In the genomic region with DNA sequence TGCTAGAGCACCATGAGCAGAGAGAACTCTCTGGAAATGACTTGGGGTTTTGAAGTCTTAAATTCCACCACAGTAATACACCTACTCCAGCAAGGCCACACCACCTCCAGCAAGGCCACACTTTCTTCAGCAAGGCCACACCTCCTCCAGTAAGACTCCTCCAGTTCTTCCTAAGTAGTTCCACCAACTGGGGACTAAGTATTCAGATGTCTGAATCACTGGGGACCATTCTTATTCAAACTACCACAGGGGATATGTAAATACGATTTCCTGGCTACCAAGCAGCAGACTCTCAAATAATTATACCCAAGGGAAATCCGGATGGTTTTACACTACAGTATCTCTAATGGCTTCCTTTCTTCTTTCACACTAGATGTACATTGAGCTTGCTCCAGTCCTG, we compare ENCODE assay signal across 34 mouse cellular contexts.
"Had no signal": no experiment of that assay in that cellular context is flagged by ENCODE, and none has a peak within 500 bp of the region (broad histone marks: within the 10 kb centered on the region; RNA-seq: fewer than 3 reads in every experiment).

No protein-coding gene starts in this region.

- H3K4me1 ChIP-seq: heart, embryonic 10.5 days; heart, embryonic 12.5 days; heart, embryonic 13.5 days; heart, embryonic 15.5 days; hindbrain, embryonic 10.5 days; hindbrain, embryonic 12.5 days; hindbrain, embryonic 13.5 days; hindbrain, embryonic 15.5 days; intestine, embryonic 15.5 days; kidney, embryonic 15.5 days had no signal

- H3K36me3 ChIP-seq: heart, embryonic 10.5 days; heart, embryonic 12.5 days; heart, embryonic 13.5 days; heart, embryonic 15.5 days; hindbrain, embryonic 10.5 days; hindbrain, embryonic 12.5 days; hindbrain, embryonic 13.5 days; hindbrain, embryonic 15.5 days; intestine, embryonic 15.5 days; kidney, embryonic 15.5 days had no signal

- H3K27me3 ChIP-seq: heart, embryonic 12.5 days; heart, embryonic 13.5 days; heart, embryonic 15.5 days; hindbrain, embryonic 12.5 days; hindbrain, embryonic 13.5 days; hindbrain, embryonic 15.5 days; intestine, embryonic 15.5 days; kidney, embryonic 15.5 days had no signal

- H3K4me3 ChIP-seq: heart, embryonic 10.5 days; heart, embryonic 12.5 days; heart, embryonic 13.5 days; heart, embryonic 15.5 days; hindbrain, embryonic 10.5 days; hindbrain, embryonic 12.5 days; hindbrain, embryonic 13.5 days; hindbrain, embryonic 15.5 days; intestine, embryonic 15.5 days; kidney, embryonic 15.5 days; layer of hippocampus, adult 2 months; left cerebral cortex, adult 2 months had no signal

- H3K9ac ChIP-seq: heart, embryonic 12.5 days; heart, embryonic 13.5 days; heart, embryonic 15.5 days; hindbrain, embryonic 12.5 days; hindbrain, embryonic 13.5 days; hindbrain, embryonic 14.5 days; hindbrain, embryonic 15.5 days; intestine, embryonic 15.5 days; kidney, embryonic 15.5 days had no signal

- DNase-seq: heart, postnatal 10 days; heart, postnatal 14 days; heart, postnatal 36 days; heart, postnatal 4 days; kidney, adult 11 months; kidney, adult 18-20 months; kidney, adult 2 months; kidney, adult 8-10 months; kidney, adult 9 months; kidney, postnatal 10 days; kidney, postnatal 14 days; kidney, postnatal 25 days; kidney, postnatal 36 days; kidney, postnatal 4 days; layer of hippocampus, postnatal 36 days had no signal

- H3K4me2 ChIP-seq: heart, embryonic 11.5 days; heart, embryonic 12.5 days; heart, embryonic 13.5 days; heart, embryonic 15.5 days; hindbrain, embryonic 12.5 days; hindbrain, embryonic 13.5 days; hindbrain, embryonic 14.5 days; hindbrain, embryonic 15.5 days; intestine, embryonic 15.5 days; kidney, embryonic 15.5 days had no signal

- H3K27ac ChIP-seq: heart, embryonic 10.5 days; heart, embryonic 13.5 days; heart, embryonic 15.5 days; hindbrain, embryonic 10.5 days; hindbrain, embryonic 12.5 days; hindbrain, embryonic 13.5 days; hindbrain, embryonic 14.5 days; hindbrain, embryonic 15.5 days; hindbrain, postnatal 0 days; intestine, embryonic 15.5 days; kidney, embryonic 15.5 days; kidney, postnatal 0 days; layer of hippocampus, adult 2 months; left cerebral cortex, adult 2 months had no signal

- H3K9me3 ChIP-seq: heart, embryonic 10.5 days; heart, embryonic 12.5 days; heart, embryonic 13.5 days; heart, embryonic 15.5 days; hindbrain, embryonic 10.5 days; hindbrain, embryonic 12.5 days; hindbrain, embryonic 13.5 days; hindbrain, embryonic 15.5 days; intestine, embryonic 15.5 days; kidney, embryonic 15.5 days had no signal

- ATAC-seq: hindbrain, embryonic 16.5 days; hindbrain, postnatal 0 days; intestine, embryonic 15.5 days; intestine, embryonic 16.5 days; intestine, postnatal 0 days had no signal
